ENCODE assay signal across 8 mouse cellular contexts in genomic region chr12:113041481-113042439, GRCm38 (mm10). TPM values are rescaled to one million over a fixed set of nuclear protein-coding genes. Genes with fewer than 3 reads are reported as not detected.
DNase-seq lines count a peak whose midpoint lies in the region; ATAC-seq lines count a peak whose summit lies in the region.

No protein-coding gene starts in this region.

- 75% methylated on average over 14 of the region's 15 CpGs for WGBS in neural tube, embryonic 11.5 days

- H3K36me3 ChIP-seq in neural tube, embryonic 11.5 days (ENCODE audit: control insufficient read depth, insufficient read depth, low read length): no peaks in the 10 kb centered on the region

- DNase-seq in neural tube, embryonic 11.5 days (ENCODE audit: low spot score): no peak
- DNase-seq in neural tube, embryonic 10.5 days (ENCODE audit: extremely low spot score, low spot score): no peak
- DNase-seq in cerebellum, adult 9-11 months: peak; percentile 70
- peak; percentile 60 for DNase-seq in heart, postnatal 4 days
- peak; percentile 28 to 65 for DNase-seq in layer of hippocampus, postnatal 14 days (ENCODE audit: low spot score in 2 of 2)
- peak; percentile 23 for DNase-seq in mesoderm, embryonic 11.5 days (ENCODE audit: low read depth, low spot score)
- no peak for DNase-seq in T-cell, adult 2 months (ENCODE audit: low spot score)
- DNase-seq in ovary, postnatal 36 days (ENCODE audit: low spot score): no peak

- no peaks in the 10 kb centered on the region for H3K27me3 ChIP-seq in neural tube, embryonic 11.5 days (ENCODE audit: control insufficient read depth, insufficient read depth, low read length)

- no peaks in the 10 kb centered on the region for H3K9me3 ChIP-seq in neural tube, embryonic 11.5 days (ENCODE audit: control insufficient read depth, low read length)

- no peaks in the 10 kb centered on the region; the same call in 1 of the 2 replicates for H3K4me1 ChIP-seq in neural tube, embryonic 11.5 days (ENCODE audit: control insufficient read depth, insufficient read depth, low read length)

- H3K4me3 ChIP-seq in neural tube, embryonic 11.5 days (ENCODE audit: low read depth, low read length): no peak overlapping the region

- no peak overlapping the region for H3K9ac ChIP-seq in neural tube, embryonic 11.5 days (ENCODE audit: low read length)

- ATAC-seq in neural tube, embryonic 11.5 days (ENCODE audit: insufficient read depth, low FRiP score, low TSS enrichment): peak; percentile 35

- H3K27ac ChIP-seq in neural tube, embryonic 11.5 days (ENCODE audit: low read depth, low read length): no peak overlapping the region

- H3K4me2 ChIP-seq in neural tube, embryonic 11.5 days (ENCODE audit: low read depth): no peak overlapping the region

RNA-seq across cellular contexts. Expression of gene Pacs2, which starts 27.5 kb away (rescaled TPM):
- polyA plus RNA-seq in neural tube, embryonic 11.5 days (2014; fragmentation: Nextera tagmentation; extraction: Ambion mirVana): 22.1 and 25.1 TPM in 2 replicates
- total RNA-seq in heart, postnatal 4 days (2021): 10 to 100 TPM; 31.8 to 33.4 TPM
- 100 to 1,000 TPM; 121 TPM for total RNA-seq in layer of hippocampus, postnatal 14 days (2021)

RNA-seq across cellular contexts. Expression of gene Tex22, which starts 32.5 kb away (rescaled TPM):
- not detected in 2 replicates for polyA plus RNA-seq in neural tube, embryonic 11.5 days (2014; fragmentation: Nextera tagmentation; extraction: Ambion mirVana)
- under 1 TPM in 1 of 2 experiments, not detected in 1; 0.29 TPM for total RNA-seq in heart, postnatal 4 days (2021)
- under 1 TPM in 1 of 2 experiments, not detected in 1; 0.51 TPM for total RNA-seq in layer of hippocampus, postnatal 14 days (2021)

RNA-seq across cellular contexts. Expression of gene Brf1, which starts 41.3 kb away (rescaled TPM):
- 53.3 and 58.5 TPM in 2 replicates for polyA plus RNA-seq in neural tube, embryonic 11.5 days (2014; fragmentation: Nextera tagmentation; extraction: Ambion mirVana)
- 10 to 100 TPM; 38.3 to 40.8 TPM for total RNA-seq in heart, postnatal 4 days (2021)
- 10 to 100 TPM; 51.2 to 58.9 TPM for total RNA-seq in layer of hippocampus, postnatal 14 days (2021)

RNA-seq across cellular contexts. Expression of gene Mta1, which starts 56.3 kb away (rescaled TPM):
- polyA plus RNA-seq in neural tube, embryonic 11.5 days (2014; fragmentation: Nextera tagmentation; extraction: Ambion mirVana): 21.5 and 21.9 TPM in 2 replicates
- total RNA-seq in heart, postnatal 4 days (2021): 10 to 100 TPM; 55.2 to 61.3 TPM
- 10 to 100 TPM; 84.2 to 85.2 TPM for total RNA-seq in layer of hippocampus, postnatal 14 days (2021)

Comparison
In these comparisons a context has a peak if more than half of its experiments do, and no peak if none do; other contexts are left out.
1. DNase-seq: peak in cerebellum, adult 9-11 months (single experiment), heart, postnatal 4 days (single experiment), layer of hippocampus, postnatal 14 days (2 of 2) and mesoderm, embryonic 11.5 days (single experiment); none in neural tube, embryonic 11.5 days (single experiment), neural tube, embryonic 10.5 days (single experiment), T-cell, adult 2 months (single experiment) and ovary, postnatal 36 days (single experiment).